Mouse (Mus musculus): ENCODE measurements around the gene Scnn1b. TPM values are rescaled to one million over a fixed set of nuclear protein-coding genes. Genes with fewer than 3 reads are reported as not detected.

Scnn1b gene
- total and polyA plus RNA-seq, 3 experiments = not detected

- no peaks in the 10 kb centered on the region for H3K36me3 ChIP-seq (ENCODE audit: control insufficient read depth in 1 of 2, insufficient read depth in 2 of 2, low read length in 2 of 2)
- H3K4me1 ChIP-seq (ENCODE audit: control insufficient read depth in 1 of 2, insufficient read depth in 2 of 2, low read length in 2 of 2) = no peaks in the 10 kb centered on the region
- no peak for DNase-seq (ENCODE audit: low read depth, low spot score)
These were observed 68.8 kb downstream of the Scnn1b start for GRCm38 (mm10) chr7:121933675-121934074.

GRCm38 (mm10) chr7:121934346-121934745 lies 69.5 kb downstream of the Scnn1b start:
- TF ChIP-seq CHD2 (IDR thresholded peaks at IDR 0.05; ENCODE audit: low read length) (no peak), POLR2AphosphoS5 (IDR thresholded peaks at IDR 0.05; ENCODE audit: borderline replicate concordance, low read depth, low read length) (no peak), E2F4 (IDR thresholded peaks at IDR 0.05; ENCODE audit: borderline replicate concordance, low read depth, low read length) (no peak), MAZ (IDR thresholded peaks at IDR 0.05; ENCODE audit: low read depth, low read length) (no peak), ZC3H11A (IDR thresholded peaks at IDR 0.05; ENCODE audit: low read depth, low read length) (no peak), UBTF (IDR thresholded peaks at IDR 0.05; ENCODE audit: borderline replicate concordance, insufficient read depth, low read depth, low read length) (no peak), CHD1 (IDR thresholded peaks at IDR 0.05; ENCODE audit: low read depth, low read length) (no peak), USF2 (IDR thresholded peaks at IDR 0.05; ENCODE audit: borderline replicate concordance in 1 of 2, insufficient read depth in 1 of 2, low read depth in 1 of 2, low read length in 2 of 2) (no peak), HCFC1 (IDR thresholded peaks at IDR 0.05; ENCODE audit: low read depth, low read length) (no peak), RAD21 (IDR thresholded peaks at IDR 0.05; ENCODE audit: low read depth, low read length) (no peak), MYB (IDR thresholded peaks at IDR 0.05; ENCODE audit: low read depth, low read length) (no peak)
- no peaks in the 10 kb centered on the region for H3K36me3 ChIP-seq (ENCODE audit: control insufficient read depth in 1 of 2, insufficient read depth in 2 of 2, low read length in 2 of 2)
- no peaks in the 10 kb centered on the region for H3K27me3 ChIP-seq (ENCODE audit: control insufficient read depth in 1 of 2, insufficient read depth in 2 of 2, low read length in 2 of 2)
- no peak overlapping the region for H3K27ac ChIP-seq (ENCODE audit: control insufficient read depth, low read depth, low read length)
- H3K9ac ChIP-seq (ENCODE audit: control insufficient read depth, low read depth, low read length, poor library complexity, severe bottlenecking) = no peak overlapping the region
- H3K9me3 ChIP-seq (replicated peaks; ENCODE audit: insufficient read depth, low read length) = no peaks in the 10 kb centered on the region
- DNase-seq (ENCODE audit: low read depth, low spot score) = no peak
- no peaks in the 10 kb centered on the region for H3K79me2 ChIP-seq (ENCODE audit: control insufficient read depth, insufficient read depth, low read length, poor library complexity)
- no peaks in the 10 kb centered on the region for H3K4me1 ChIP-seq (ENCODE audit: control insufficient read depth in 1 of 2, insufficient read depth in 2 of 2, low read length in 2 of 2)
- H3K4me3 ChIP-seq (ENCODE audit: control insufficient read depth in 1 of 2, insufficient read depth in 1 of 2, low read depth in 2 of 2, low read length in 2 of 2) = no peak overlapping the region

More at GRCm38 (mm10) chr7:121933675-121934074, 68.8 kb downstream of the Scnn1b start:
- Histone ChIP-seq H3K9me3 (replicated peaks; ENCODE audit: insufficient read depth, low read length) (no peaks in the 10 kb centered on the region), H3K27me3 (ENCODE audit: control insufficient read depth in 1 of 2, insufficient read depth in 2 of 2, low read length in 2 of 2) (no peaks in the 10 kb centered on the region), H3K4me3 (ENCODE audit: control insufficient read depth in 1 of 2, insufficient read depth in 1 of 2, low read depth in 2 of 2, low read length in 2 of 2) (no peak overlapping the region), H3K9ac (ENCODE audit: control insufficient read depth, low read depth, low read length, poor library complexity, severe bottlenecking) (no peak overlapping the region), H3K27ac (ENCODE audit: control insufficient read depth, low read depth, low read length) (no peak overlapping the region), H3K79me2 (ENCODE audit: control insufficient read depth, insufficient read depth, low read length, poor library complexity) (no peaks in the 10 kb centered on the region)
- no peak for TF ChIP-seq TAL1 (IDR thresholded peaks at IDR 0.05; ENCODE audit: low read length)
- TF ChIP-seq CHD1 (IDR thresholded peaks at IDR 0.05; ENCODE audit: low read depth, low read length) = no peak
- TF ChIP-seq HCFC1 (IDR thresholded peaks at IDR 0.05; ENCODE audit: low read depth, low read length) = no peak
- no peak for TF ChIP-seq NRF1 (IDR thresholded peaks at IDR 0.05; ENCODE audit: insufficient read depth, low read depth, low read length, poor library complexity, severe bottlenecking)
- TF ChIP-seq MXI1 (IDR thresholded peaks at IDR 0.05; ENCODE audit: low read depth, low read length) = no peak
- no peak for TF ChIP-seq MYB (IDR thresholded peaks at IDR 0.05; ENCODE audit: low read depth, low read length)
- no peak for TF ChIP-seq CTCF (IDR thresholded peaks at IDR 0.05 in 2 of 3, conservative IDR thresholded peaks at IDR 0.05 in 1 of 3; ENCODE audit: control insufficient read depth in 1 of 3, insufficient read depth in 1 of 3, low read depth in 2 of 3, low read length in 3 of 3, poor library complexity in 1 of 3, severe bottlenecking in 1 of 3)
- TF ChIP-seq USF1 (IDR thresholded peaks at IDR 0.05; ENCODE audit: low read depth, low read length) = no peak
